Comparison of ENCODE assay signal across 25 mouse cellular contexts in genomic region chr19:4108535-4108934, GRCm38 (mm10).
"Had no signal": no experiment of that assay in that cellular context is flagged by ENCODE, and none has a peak within 500 bp of the region (broad histone marks: within the 10 kb centered on the region; RNA-seq: fewer than 3 reads in every experiment).

No protein-coding gene starts in this region.

- H3K4me1 ChIP-seq: embryonic facial prominence, embryonic 13.5 days; forebrain, embryonic 12.5 days; forebrain, embryonic 13.5 days had no signal

- H3K27me3 ChIP-seq: embryonic facial prominence, embryonic 13.5 days; embryonic facial prominence, embryonic 15.5 days; forebrain, embryonic 12.5 days; forebrain, embryonic 13.5 days; forebrain, embryonic 15.5 days had no signal

- DNase-seq: cerebellum, adult 9-10 months; cerebellum, adult 9-11 months; cerebellum, postnatal 10 days; cerebellum, postnatal 14 days; cerebellum, postnatal 25 days; cerebellum, postnatal 36 days; embryo, embryonic 11 days; forebrain, postnatal 0 days; gastrocnemius, adult 2 months; gastrocnemius, postnatal 10 days; gastrocnemius, postnatal 14 days; gastrocnemius, postnatal 25 days; gastrocnemius, postnatal 36 days; heart, adult 18-20 months; heart, adult 2 months had no signal

- H3K9me3 ChIP-seq: embryonic facial prominence, embryonic 10.5 days; embryonic facial prominence, embryonic 12.5 days; embryonic facial prominence, embryonic 13.5 days; embryonic facial prominence, embryonic 15.5 days; forebrain, embryonic 10.5 days; forebrain, embryonic 12.5 days; forebrain, embryonic 13.5 days; forebrain, embryonic 15.5 days; heart, embryonic 10.5 days had no signal

- H3K4me3 ChIP-seq: embryonic facial prominence, embryonic 10.5 days; embryonic facial prominence, embryonic 12.5 days; embryonic facial prominence, embryonic 13.5 days; embryonic facial prominence, embryonic 15.5 days; erythroblast, embryonic 14.5 days; forebrain, embryonic 10.5 days; forebrain, embryonic 12.5 days; forebrain, embryonic 13.5 days; forebrain, embryonic 15.5 days; gastrocnemius, adult 2 months; heart, adult 2 months; heart, embryonic 10.5 days had no signal
